In genomic region chr14:73336316-73337080, GRCm38 (mm10) we compare ENCODE assay signal across 27 mouse cellular contexts. TPM values are rescaled to one million over a fixed set of nuclear protein-coding genes. Genes with fewer than 3 reads are reported as not detected.
DNase-seq lines count a peak whose midpoint lies in the region; ATAC-seq and TF ChIP-seq lines count a peak whose summit lies in the region.
"Had no signal": no experiment of that assay in that cellular context is flagged by ENCODE, and none has a peak within 500 bp of the region (broad histone marks: within the 10 kb centered on the region; RNA-seq: fewer than 3 reads in every experiment).

No protein-coding gene starts in this region.

- peak overlapping the region; percentile 65; the same call in 1 of the 2 replicates for H3K4me2 ChIP-seq in CH12.LX (ENCODE audit: insufficient read depth, low read depth, poor library complexity, severe bottlenecking)
- no peak overlapping the region for H3K4me2 ChIP-seq in midbrain, embryonic 15.5 days
- H3K4me2 ChIP-seq: forebrain, embryonic 13.5 days; heart, embryonic 12.5 days; heart, embryonic 15.5 days; hindbrain, embryonic 14.5 days had no signal

- H3K27ac ChIP-seq in layer of hippocampus, adult 2 months, result peak overlapping the region; percentile 79
- H3K27ac ChIP-seq in CH12.LX (ENCODE audit: insufficient read depth, low read depth), result peak overlapping the region; percentile 9; the same call in 1 of the 2 replicates
- H3K27ac ChIP-seq in macrophage, result peak overlapping the region; percentile 21; the same call in 1 of the 2 replicates
- no peak overlapping the region for H3K27ac ChIP-seq in midbrain, embryonic 15.5 days
- H3K27ac ChIP-seq: forebrain, embryonic 10.5 days; forebrain, embryonic 13.5 days; heart, embryonic 15.5 days; hindbrain, embryonic 10.5 days; hindbrain, embryonic 14.5 days; hindbrain, postnatal 0 days had no signal

- no peak for TF ChIP-seq POLR2A in CH12.LX (IDR thresholded peaks at IDR 0.05; ENCODE audit: low read depth, low read length)

- peak overlapping the region; percentile 34 for H3K9ac ChIP-seq in CH12.LX (ENCODE audit: insufficient read depth, low read depth)
- no peak overlapping the region for H3K9ac ChIP-seq in midbrain, embryonic 15.5 days
- H3K9ac ChIP-seq: forebrain, embryonic 13.5 days; heart, embryonic 12.5 days; heart, embryonic 15.5 days; hindbrain, embryonic 14.5 days had no signal

- dilution Hi-C loops in CH12.LX (cut with MboI; ENCODE audit: extremely low pct_ligation_motif_present, extremely low pct_unique_long_range_greater_than_20kb, low sequenced_read_pairs), result no loop called here

- DNase-seq in layer of hippocampus, adult 2 months (ENCODE audit: low spot score in 2 of 2), result no peak
- DNase-seq in layer of hippocampus, adult 9-10 months (ENCODE audit: low spot score), result no peak
- DNase-seq in A20 (ENCODE audit: low read depth, low spot score) (peak; percentile 31), CH12.LX (ENCODE audit: extremely low read depth) (no peak)
- DNase-seq in testis, postnatal 10 days (ENCODE audit: low spot score), result no peak
- DNase-seq: adrenal gland, postnatal 10 days; adrenal gland, postnatal 36 days; cerebellum, adult 11 months; cerebellum, adult 2 months; cerebellum, adult 9-11 months; cerebellum, postnatal 36 days; gastrocnemius, postnatal 10 days; gastrocnemius, postnatal 36 days; heart, postnatal 10 days; heart, postnatal 36 days had no signal

- TF ChIP-seq CTCF in layer of hippocampus, adult 2 months (conservative IDR thresholded peaks at IDR 0.05), result no peak
- no peak for TF ChIP-seq CTCF in CH12.LX (conservative IDR thresholded peaks at IDR 0.05 in 1 of 2, IDR thresholded peaks at IDR 0.05 in 1 of 2; ENCODE audit: low read depth in 2 of 2, low read length in 2 of 2)

- ATAC-seq in midbrain, embryonic 15.5 days (replicated peaks), result no peak
- ATAC-seq: forebrain, embryonic 13.5 days; forebrain, embryonic 16.5 days; hindbrain, postnatal 0 days; Patski had no signal

- TF ChIP-seq RAD21 in CH12.LX (IDR thresholded peaks at IDR 0.05; ENCODE audit: low read depth, low read length), result no peak

- WGBS in macrophage (ENCODE audit: missing documents), result 89% methylated on average over 5 of the region's 6 CpGs
- WGBS in midbrain, embryonic 15.5 days, result 85% methylated on average over 6 of the region's 6 CpGs

- no peaks in the 10 kb centered on the region for H3K36me3 ChIP-seq in CH12.LX (replicated peaks in 1 of 2; ENCODE audit: control insufficient read depth in 1 of 2, insufficient read depth in 1 of 2, low read length in 1 of 2)
- no peaks in the 10 kb centered on the region for H3K36me3 ChIP-seq in macrophage (ENCODE audit: inconsistent target)
- no peaks in the 10 kb centered on the region for H3K36me3 ChIP-seq in midbrain, embryonic 15.5 days (replicated peaks)
- H3K36me3 ChIP-seq: forebrain, embryonic 10.5 days; G1E; heart, embryonic 12.5 days; heart, embryonic 15.5 days; hindbrain, embryonic 10.5 days had no signal

- peaks cover 2% of the 10 kb centered on the region for H3K9me3 ChIP-seq in CH12.LX (replicated peaks; ENCODE audit: low read length)
- no peaks in the 10 kb centered on the region for H3K9me3 ChIP-seq in midbrain, embryonic 15.5 days
- H3K9me3 ChIP-seq: forebrain, embryonic 10.5 days; forebrain, embryonic 13.5 days; G1E; heart, embryonic 12.5 days; heart, embryonic 15.5 days; hindbrain, embryonic 10.5 days had no signal

- no peak overlapping the region for H3K4me3 ChIP-seq in layer of hippocampus, adult 2 months
- H3K4me3 ChIP-seq in CH12.LX (replicated peaks in 1 of 3; ENCODE audit: low read depth in 2 of 3, low read length in 2 of 3, poor library complexity in 1 of 3), result no peak overlapping the region
- no peak overlapping the region for H3K4me3 ChIP-seq in macrophage (ENCODE audit: inconsistent target)
- H3K4me3 ChIP-seq in midbrain, embryonic 15.5 days, result no peak overlapping the region
- H3K4me3 ChIP-seq: forebrain, embryonic 10.5 days; forebrain, embryonic 13.5 days; heart, embryonic 12.5 days; heart, embryonic 15.5 days; hindbrain, embryonic 10.5 days had no signal

- in situ Hi-C loops in CH12.LX (cut with MboI; ENCODE audit: low pct_ligation_motif_present, low pct_unique_long_range_greater_than_20kb, low sequenced_read_pairs), result no loop called here

- no peak for TF ChIP-seq EP300 in CH12.LX (IDR thresholded peaks at IDR 0.05; ENCODE audit: low read length)

- H3K79me2 ChIP-seq in CH12.LX (replicated peaks; ENCODE audit: control insufficient read depth, extremely low read depth, insufficient read depth, poor library complexity, severe bottlenecking) (no peaks in the 10 kb centered on the region), macrophage (ENCODE audit: inconsistent target) (no peaks in the 10 kb centered on the region)

- no peaks in the 10 kb centered on the region for H3K27me3 ChIP-seq in CH12.LX (replicated peaks)
- H3K27me3 ChIP-seq in midbrain, embryonic 15.5 days (replicated peaks), result no peaks in the 10 kb centered on the region
- H3K27me3 ChIP-seq: forebrain, embryonic 13.5 days; heart, embryonic 12.5 days; heart, embryonic 15.5 days; Patski had no signal

- H3K4me1 ChIP-seq in CH12.LX (ENCODE audit: control insufficient read depth in 1 of 2, insufficient read depth in 2 of 2), result peaks cover 26 to 77% of the 10 kb centered on the region in 2 experiments
- H3K4me1 ChIP-seq in midbrain, embryonic 15.5 days, result peaks cover 4% of the 10 kb centered on the region; the same call in 1 of the 2 replicates
- H3K4me1 ChIP-seq: forebrain, embryonic 10.5 days; heart, embryonic 15.5 days had no signal

TF ChIP-seq in CH12.LX, 34 proteins besides CTCF, POLR2A, EP300 and RAD21:
- TF ChIP-seq SMC3 (IDR thresholded peaks at IDR 0.05; ENCODE audit: low read depth, low read length) (no peak), MAFK (IDR thresholded peaks at IDR 0.05; ENCODE audit: insufficient replicate concordance, low read length) (0 out of 2 replicates have a peak, but pooled peaks have one; percentile 9)

RNA-seq across cellular contexts. Expression of gene Rb1, which starts 10.9 kb away (rescaled TPM):
- 10 to 100 TPM; 32.0 to 40.5 TPM for total RNA-seq in layer of hippocampus, adult 2 months (2021)
- 10.7 and 15.2 TPM in 2 replicates for total RNA-seq in CH12.LX (2012; rRNA removed)
- 16.7 and 19.3 TPM in 2 replicates for total RNA-seq in CH12.LX (2014; rRNA removed)
- 13.6 TPM in 2 replicates for polyA plus RNA-seq in CH12.LX (2012; ENCODE audit: insufficient read length, low read depth)
- total RNA-seq in macrophage (2018; cell fraction: chromatin; rRNA removed), result 100 to 1,000 TPM in 20 of 26 experiments, 10 to 100 TPM in 6; 39.3 to 393 (median 236) TPM
- 10 to 100 TPM; 30.1 to 61.9 (median 50.8) TPM for total RNA-seq in macrophage (2018; cell fraction: cytosol; rRNA removed)
- 100 to 1,000 TPM in 13 of 26 experiments, 10 to 100 TPM in 13; 34.5 to 216 (median 98.5) TPM for total RNA-seq in macrophage (2018; cell fraction: nucleus; rRNA removed)
- polyA plus RNA-seq in macrophage (2018), result 35.4 to 48.6 TPM (median 40.6 TPM) in 3 replicates
- 28.0 and 30.2 TPM in 2 replicates for polyA plus RNA-seq in midbrain, embryonic 15.5 days (2015; fragmentation: Nextera tagmentation; extraction: Ambion mirVana)

RNA-seq across cellular contexts. Expression of gene Itm2b, which starts 48.6 kb away (rescaled TPM):
- 1,000 to 10,000 TPM in 1 of 2 experiments, 100 to 1,000 TPM in 1; 989 to 1,035 TPM for total RNA-seq in layer of hippocampus, adult 2 months (2021)
- 191 and 305 TPM in 2 replicates for total RNA-seq in CH12.LX (2012; rRNA removed)
- 190 and 212 TPM in 2 replicates for total RNA-seq in CH12.LX (2014; rRNA removed)
- polyA plus RNA-seq in CH12.LX (2012; ENCODE audit: insufficient read length, low read depth), result 234 and 254 TPM in 2 replicates
- total RNA-seq in macrophage (2018; cell fraction: chromatin; rRNA removed), result 100 to 1,000 TPM in 25 of 26 experiments, 10 to 100 TPM in 1; 99.9 to 715 (median 297) TPM
- 1,000 to 10,000 TPM; 2,781 to 4,191 (median 3,475) TPM for total RNA-seq in macrophage (2018; cell fraction: cytosol; rRNA removed)
- 1,000 to 10,000 TPM in 24 of 26 experiments, 100 to 1,000 TPM in 2; 559 to 2,630 (median 1,649) TPM for total RNA-seq in macrophage (2018; cell fraction: nucleus; rRNA removed)
- 3,192 to 6,999 TPM (median 6,128 TPM) in 3 replicates for polyA plus RNA-seq in macrophage (2018)
- 590 and 626 TPM in 2 replicates for polyA plus RNA-seq in midbrain, embryonic 15.5 days (2015; fragmentation: Nextera tagmentation; extraction: Ambion mirVana)
